Mouse (Mus musculus) hindbrain, embryonic 15.5 days (tissue): ENCODE data around the gene Rgs3. TPM values are rescaled to one million over a fixed set of nuclear protein-coding genes. Genes with fewer than 3 reads are reported as not detected.

Source experiments
- ATAC-seq: fragments of 200-750 bp; cut with Nextera tagmentation; 2 replicates; pipeline ENCODE4 v1.8.0; 2017; ENCODE audit warnings: low read depth, moderate number of reproducible peaks, moderate TSS enrichment; ENCODE audit not compliant: low FRiP score
- H3K27ac ChIP-seq: fragments of 300-500 bp; sonication (generic); replicated peaks from 2 replicates; pipeline ENCODE4 v1.5.1; 2015; ENCODE audit warnings: mild to moderate bottlenecking, inconsistent platforms
- H3K27me3 ChIP-seq: fragments of 300-500 bp; sonication (generic); 2 replicates; pipeline ENCODE4 v1.6.1; 2015; ENCODE audit warnings: control low read depth, inconsistent platforms
- H3K36me3 ChIP-seq: fragments of 300-500 bp; sonication (generic); 2 replicates; pipeline ENCODE4 v1.6.1; 2015; ENCODE audit warnings: control low read depth, inconsistent platforms
- H3K4me1 ChIP-seq: fragments of 300-500 bp; sonication (generic); replicated peaks from 2 replicates; pipeline ENCODE4 v1.6.1; 2015; ENCODE audit warnings: control low read depth, inconsistent platforms
- H3K4me2 ChIP-seq: fragments of 300-500 bp; sonication (generic); 2 replicates; pipeline ENCODE4 v1.6.1; 2015; ENCODE audit warnings: moderate library complexity, mild to moderate bottlenecking, inconsistent platforms
- H3K4me3 ChIP-seq: fragments of 300-500 bp; sonication (generic); 2 replicates; pipeline ENCODE4 v1.5.1; 2015; ENCODE audit warnings: mild to moderate bottlenecking, inconsistent platforms
- H3K9ac ChIP-seq: fragments of 300-500 bp; sonication (generic); 2 replicates; pipeline ENCODE4 v1.6.1; 2015; ENCODE audit warnings: inconsistent platforms
- H3K9me3 ChIP-seq: fragments of 300-500 bp; sonication (generic); 2 replicates; pipeline ENCODE4 v1.6.1; 2016; ENCODE audit warnings: control low read depth, inconsistent platforms
- WGBS: fragments of 180-500 bp; shearing (Covaris S2); methylation state at CpG from one replicate; pipeline ENCODE4 v1.1.7; 2015; 5-methylcytosine and 5-hydroxymethylcytosine counted together
- polyA plus RNA-seq: library from polyadenylated mRNA; unstranded; fragments of >200 nt; fragmentation: Nextera tagmentation; extraction: Ambion mirVana; gene quantifications from 2 replicates; pipeline ENCODE4 v1.2.1, GENCODE M21; 2015

Rgs3 gene
- polyA plus RNA-seq, 1 experiment from 2014 or later = 69.3 TPM

- Histone ChIP-seq H3K4me3 (no peak overlapping the region), H3K27me3 (no peaks in the 10 kb centered on the region), H3K9me3 (no peaks in the 10 kb centered on the region), H3K36me3 (no peaks in the 10 kb centered on the region), H3K27ac (peak overlapping the region; percentile 56; the same call in 1 of the 2 replicates), H3K4me1 (peaks cover 4% of the 10 kb centered on the region), H3K9ac (no peak overlapping the region), H3K4me2 (no peak overlapping the region)
- WGBS = 24% methylated on average over 4 of the region's 4 CpGs
- ATAC-seq = peak; percentile 89
These were observed 1.4 kb downstream of the Rgs3 start for GRCm38 (mm10) chr4:62560963-62561629.

- peaks cover 4% of the 10 kb centered on the region for H3K4me1 ChIP-seq
- H3K9me3 ChIP-seq = no peaks in the 10 kb centered on the region
- 34% methylated on average over 3 of the region's 3 CpGs for WGBS
- no peak overlapping the region for H3K4me3 ChIP-seq
- H3K9ac ChIP-seq = no peak overlapping the region
- no peak overlapping the region for H3K4me2 ChIP-seq
- no peaks in the 10 kb centered on the region for H3K27me3 ChIP-seq
- H3K36me3 ChIP-seq = no peaks in the 10 kb centered on the region
- peak overlapping the region; percentile 56; the same call in 1 of the 2 replicates for H3K27ac ChIP-seq
- no peak; the same call in 1 of the 2 replicates for ATAC-seq
These were observed 2.0 kb downstream of the Rgs3 start for GRCm38 (mm10) chr4:62561630-62562001.

GRCm38 (mm10) chr4:62562006-62562405 is 2.4 kb downstream of the Rgs3 start:
- H3K9ac ChIP-seq = no peak overlapping the region
- H3K9me3 ChIP-seq = no peaks in the 10 kb centered on the region
- no peak overlapping the region for H3K27ac ChIP-seq
- no peak for ATAC-seq
- WGBS = 77% methylated on average over 4 of the region's 4 CpGs
- no peaks in the 10 kb centered on the region for H3K27me3 ChIP-seq
- peaks cover 4% of the 10 kb centered on the region for H3K4me1 ChIP-seq
- H3K36me3 ChIP-seq = no peaks in the 10 kb centered on the region
- no peak overlapping the region for H3K4me3 ChIP-seq
- no peak overlapping the region for H3K4me2 ChIP-seq

- H3K4me2 ChIP-seq = no peak overlapping the region
- H3K4me1 ChIP-seq = peaks cover 1% of the 10 kb centered on the region
- no peaks in the 10 kb centered on the region for H3K9me3 ChIP-seq
- no peaks in the 10 kb centered on the region for H3K27me3 ChIP-seq
- H3K36me3 ChIP-seq = no peaks in the 10 kb centered on the region
- no peak overlapping the region for H3K9ac ChIP-seq
- no peak overlapping the region for H3K4me3 ChIP-seq
- no peak overlapping the region for H3K27ac ChIP-seq
- 88% methylated on average over 4 of the region's 4 CpGs for WGBS
- no peak for ATAC-seq
These were observed 6.9 kb downstream of the Rgs3 start for GRCm38 (mm10) chr4:62566530-62566929.

GRCm38 (mm10) chr4:62567696-62568095 is 8.0 kb downstream of the Rgs3 start:
- H3K4me3 ChIP-seq = no peak overlapping the region
- no peak overlapping the region for H3K4me2 ChIP-seq
- H3K9me3 ChIP-seq = no peaks in the 10 kb centered on the region
- H3K36me3 ChIP-seq = no peaks in the 10 kb centered on the region
- no peak overlapping the region for H3K27ac ChIP-seq
- H3K4me1 ChIP-seq = no peaks in the 10 kb centered on the region; the same call in 1 of the 2 replicates
- 84% methylated on average over 6 of the region's 6 CpGs for WGBS
- no peak overlapping the region for H3K9ac ChIP-seq
- ATAC-seq = no peak
- no peaks in the 10 kb centered on the region for H3K27me3 ChIP-seq

- 90% methylated on average over 1 of the region's 1 CpGs for WGBS
- ATAC-seq = no peak
- no peak overlapping the region for H3K27ac ChIP-seq
- no peak overlapping the region for H3K9ac ChIP-seq
- H3K27me3 ChIP-seq = no peaks in the 10 kb centered on the region
- H3K9me3 ChIP-seq = no peaks in the 10 kb centered on the region
- no peak overlapping the region for H3K4me3 ChIP-seq
- H3K4me1 ChIP-seq = no peaks in the 10 kb centered on the region; the same call in 1 of the 2 replicates
- H3K4me2 ChIP-seq = no peak overlapping the region
- no peaks in the 10 kb centered on the region for H3K36me3 ChIP-seq
These were observed 8.7 kb downstream of the Rgs3 start for GRCm38 (mm10) chr4:62568359-62568758.

- Histone ChIP-seq H3K27me3 (no peaks in the 10 kb centered on the region), H3K4me3 (no peak overlapping the region), H3K27ac (no peak overlapping the region), H3K9ac (no peak overlapping the region), H3K36me3 (no peaks in the 10 kb centered on the region), H3K4me2 (no peak overlapping the region), H3K9me3 (no peaks in the 10 kb centered on the region), H3K4me1 (no peaks in the 10 kb centered on the region; the same call in 1 of the 2 replicates)
- 92% methylated on average over 5 of the region's 5 CpGs for WGBS
- no peak for ATAC-seq
These were observed 10.0 kb downstream of the Rgs3 start for GRCm38 (mm10) chr4:62569603-62570002.

GRCm38 (mm10) chr4:62570029-62570428 is 10.4 kb downstream of the Rgs3 start:
- WGBS = 83% methylated on average over 5 of the region's 5 CpGs
- Histone ChIP-seq H3K9ac (no peak overlapping the region), H3K4me3 (no peak overlapping the region), H3K27ac (no peak overlapping the region), H3K4me2 (no peak overlapping the region), H3K9me3 (no peaks in the 10 kb centered on the region), H3K4me1 (no peaks in the 10 kb centered on the region; the same call in 1 of the 2 replicates), H3K36me3 (no peaks in the 10 kb centered on the region), H3K27me3 (no peaks in the 10 kb centered on the region)
- ATAC-seq = no peak

- H3K27me3 ChIP-seq = no peaks in the 10 kb centered on the region
- H3K9me3 ChIP-seq = no peaks in the 10 kb centered on the region
- peak overlapping the region; percentile 50 for H3K4me3 ChIP-seq
- H3K27ac ChIP-seq = peak overlapping the region; percentile 85
- peak overlapping the region; percentile 55 for H3K9ac ChIP-seq
- peak overlapping the region; percentile 98 for H3K4me2 ChIP-seq
- WGBS = 12% methylated on average over 18 of the region's 18 CpGs
- ATAC-seq = peak; percentile 90
- no peaks in the 10 kb centered on the region for H3K36me3 ChIP-seq
- peaks cover 29% of the 10 kb centered on the region for H3K4me1 ChIP-seq
These were observed 23.0 kb downstream of the Rgs3 start for GRCm38 (mm10) chr4:62582365-62583264.

- whole genome bisulfite sequencing = under 1% methylated on average over 41 of the region's 42 CpGs
- peak; percentile 77 for ATAC-seq
- H3K4me2 ChIP-seq = peak overlapping the region; percentile 98
- H3K4me1 ChIP-seq = peaks cover 29% of the 10 kb centered on the region
- peak overlapping the region; percentile 55 for H3K9ac ChIP-seq
- peak overlapping the region; percentile 85 for H3K27ac ChIP-seq
- no peaks in the 10 kb centered on the region for H3K27me3 ChIP-seq
- H3K36me3 ChIP-seq = no peaks in the 10 kb centered on the region
- H3K4me3 ChIP-seq = peak overlapping the region; percentile 50
- H3K9me3 ChIP-seq = no peaks in the 10 kb centered on the region
These were observed 23.8 kb downstream of the Rgs3 start for GRCm38 (mm10) chr4:62583265-62584092.

- H3K36me3 ChIP-seq = no peaks in the 10 kb centered on the region
- no peak overlapping the region for H3K4me3 ChIP-seq
- H3K27ac ChIP-seq = no peak overlapping the region
- no peak for ATAC-seq
- H3K9me3 ChIP-seq = no peaks in the 10 kb centered on the region
- peaks cover 28% of the 10 kb centered on the region for H3K4me1 ChIP-seq
- no peak overlapping the region for H3K4me2 ChIP-seq
- WGBS = 89% methylated on average over 8 of the region's 8 CpGs
- H3K9ac ChIP-seq = no peak overlapping the region
- H3K27me3 ChIP-seq = no peaks in the 10 kb centered on the region
These were observed 27.4 kb downstream of the Rgs3 start for GRCm38 (mm10) chr4:62587067-62587466.
